Mouse (Mus musculus): ENCODE results near the gene Arhgef17. TPM values are rescaled to one million over a fixed set of nuclear protein-coding genes. Genes with fewer than 3 reads are reported as not detected.

Gene Arhgef17
- polyA plus RNA-seq, 1 experiment from 2014 or later: 22.5 TPM

DNA sequence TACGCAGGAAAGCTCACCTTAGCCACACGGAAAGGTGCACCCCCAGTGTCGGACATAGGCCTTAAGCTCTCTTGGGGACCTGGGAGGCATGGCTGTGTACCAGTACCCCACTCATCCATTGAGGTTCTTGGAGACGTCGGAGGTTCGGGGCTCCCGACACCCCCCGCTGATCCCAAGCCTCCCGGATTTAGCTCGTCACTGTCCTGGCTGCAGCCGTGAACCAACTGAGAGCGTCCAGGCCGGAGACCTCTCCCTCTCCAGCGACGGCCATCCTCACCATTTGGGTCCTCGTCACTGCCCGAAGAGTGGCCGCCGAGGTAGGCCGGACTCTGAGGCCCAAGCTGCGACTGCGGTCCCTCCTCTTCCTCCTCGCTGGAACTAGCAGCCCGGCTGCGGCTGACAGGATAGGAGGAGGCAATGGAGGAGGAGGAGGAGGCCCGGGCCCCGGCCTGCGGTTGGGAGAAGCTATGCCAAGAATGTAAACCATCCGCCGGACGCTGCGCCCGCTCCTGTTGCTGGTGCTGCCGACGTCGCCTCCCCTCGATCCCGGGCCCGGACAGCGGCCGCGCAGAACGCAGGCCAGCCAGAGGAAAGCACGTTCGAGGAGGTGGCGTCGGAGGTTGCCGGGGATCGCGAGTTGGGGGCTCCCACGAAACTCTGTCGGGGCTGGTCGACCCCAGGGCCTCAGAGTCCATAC is 1.1 kb downstream of the Arhgef17 start:
- DNase-seq (peak; percentile 90), ATAC-seq (ENCODE audit: insufficient read depth) (peak; percentile 5; the same call in 1 of the 2 replicates)
- no peak for TF ChIP-seq CTCF (IDR thresholded peaks at IDR 0.05; ENCODE audit: low read depth)
- Histone ChIP-seq H3K9ac (peak overlapping the region; percentile 97), H3K9me3 (ENCODE audit: low read depth, low read length) (no peaks in the 10 kb centered on the region), H3K27me3 (ENCODE audit: insufficient read depth, low read length) (no peaks in the 10 kb centered on the region), H3K36me3 (ENCODE audit: insufficient read depth) (peaks cover 22% of the 10 kb centered on the region), H3K4me1 (ENCODE audit: insufficient read depth) (peaks cover 22% of the 10 kb centered on the region), H3K27ac (ENCODE audit: low read depth) (peak overlapping the region; percentile 100), H3K4me2 (peak overlapping the region; percentile 87), H3K4me3 (ENCODE audit: low read depth, low read length) (peak overlapping the region; percentile 75)
- WGBS: under 1% methylated on average over 53 of the region's 53 CpGs

GRCm38 (mm10) chr7:100929639-100930303 is 2.1 kb downstream of the Arhgef17 start:
- no peak for ATAC-seq (ENCODE audit: insufficient read depth)
- Histone ChIP-seq H3K9me3 (ENCODE audit: low read depth, low read length) (no peaks in the 10 kb centered on the region), H3K27ac (ENCODE audit: low read depth) (no peak overlapping the region), H3K4me1 (ENCODE audit: insufficient read depth) (peaks cover 32% of the 10 kb centered on the region), H3K9ac (peak overlapping the region; percentile 97), H3K36me3 (ENCODE audit: insufficient read depth) (peaks cover 29% of the 10 kb centered on the region), H3K4me3 (ENCODE audit: low read depth, low read length) (peak overlapping the region; percentile 75), H3K27me3 (ENCODE audit: insufficient read depth, low read length) (no peaks in the 10 kb centered on the region), H3K4me2 (peak overlapping the region; percentile 87)
- no peak for DNase-seq
- 40% methylated on average over 19 of the region's 19 CpGs for WGBS
- TF ChIP-seq CTCF (IDR thresholded peaks at IDR 0.05; ENCODE audit: low read depth): no peak

DNA sequence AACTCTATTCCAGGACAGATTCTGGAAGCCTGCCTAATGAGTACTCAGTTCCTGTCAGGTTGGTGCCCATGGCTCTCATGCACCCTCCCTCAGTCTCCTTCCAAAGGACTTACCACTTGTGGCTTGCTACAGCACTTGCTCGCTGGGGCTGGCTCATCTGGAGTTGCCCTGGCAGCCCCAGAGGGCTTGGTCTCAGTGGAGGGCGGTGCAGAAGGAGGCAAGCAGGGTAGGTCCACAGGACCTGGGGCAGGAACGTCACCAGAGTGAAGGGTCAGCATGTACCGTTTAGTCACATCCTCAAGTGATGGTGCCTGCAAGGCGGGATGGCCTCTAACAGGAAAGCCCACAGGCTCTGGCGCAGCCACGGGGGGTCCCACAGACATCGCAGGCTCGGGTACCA is 3.5 kb downstream of the Arhgef17 start:
- Histone ChIP-seq H3K4me3 (ENCODE audit: low read depth, low read length) (peak overlapping the region; percentile 75), H3K36me3 (ENCODE audit: insufficient read depth) (peaks cover 39% of the 10 kb centered on the region), H3K4me2 (peak overlapping the region; percentile 87), H3K27ac (ENCODE audit: low read depth) (no peak overlapping the region), H3K9me3 (ENCODE audit: low read depth, low read length) (no peaks in the 10 kb centered on the region), H3K9ac (peak overlapping the region; percentile 97), H3K4me1 (ENCODE audit: insufficient read depth) (peaks cover 42% of the 10 kb centered on the region), H3K27me3 (ENCODE audit: insufficient read depth, low read length) (no peaks in the 10 kb centered on the region)
- DNase-seq: no peak
- ATAC-seq (ENCODE audit: insufficient read depth): no peak
- WGBS: 15% methylated on average over 9 of the region's 9 CpGs
- TF ChIP-seq CTCF (IDR thresholded peaks at IDR 0.05; ENCODE audit: low read depth): no peak

DNA sequence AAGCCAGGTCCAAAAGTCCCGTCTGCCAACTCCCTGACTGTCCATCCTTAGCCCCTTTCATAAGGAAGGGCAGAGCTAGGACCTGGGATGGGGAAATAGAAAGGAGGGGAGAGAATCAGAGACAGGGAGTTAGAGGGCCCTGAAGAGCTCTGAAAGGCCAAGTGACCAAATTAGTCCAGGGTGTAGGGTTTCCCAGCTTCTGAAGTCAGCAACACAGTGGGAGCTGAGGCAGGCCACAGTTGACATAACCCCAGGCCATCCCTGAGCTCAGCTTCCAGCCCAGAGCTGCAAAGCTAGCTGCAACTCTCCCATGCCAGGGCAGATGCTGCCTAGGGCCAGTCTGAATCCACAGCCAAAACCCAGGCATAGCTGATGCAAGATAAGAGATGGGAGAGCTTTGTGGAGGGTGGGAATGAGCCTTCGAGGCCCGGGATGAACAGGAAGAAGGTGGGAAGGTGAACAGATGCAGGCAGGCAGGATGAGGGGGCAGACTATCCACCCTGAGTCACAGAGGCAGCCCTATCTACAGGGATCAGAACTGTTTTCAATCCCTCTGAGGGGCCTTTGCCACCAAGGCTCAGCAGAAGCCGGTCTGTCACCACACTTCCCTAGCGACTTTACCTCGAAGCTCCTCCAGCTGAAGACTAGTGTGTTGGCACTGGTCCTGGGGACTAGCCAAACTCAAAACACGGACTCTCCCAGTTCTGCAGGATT is 4.5 kb downstream of the Arhgef17 start:
- H3K4me3 ChIP-seq (ENCODE audit: low read depth, low read length): peak overlapping the region; percentile 75
- H3K27ac ChIP-seq (ENCODE audit: low read depth): no peak overlapping the region
- no peak for ATAC-seq (ENCODE audit: insufficient read depth)
- no peak for TF ChIP-seq CTCF (IDR thresholded peaks at IDR 0.05; ENCODE audit: low read depth)
- peak overlapping the region; percentile 97 for H3K9ac ChIP-seq
- H3K9me3 ChIP-seq (ENCODE audit: low read depth, low read length): no peaks in the 10 kb centered on the region
- H3K4me2 ChIP-seq: peak overlapping the region; percentile 87
- DNase-seq: no peak
- peaks cover 52% of the 10 kb centered on the region for H3K4me1 ChIP-seq (ENCODE audit: insufficient read depth)
- no peaks in the 10 kb centered on the region for H3K27me3 ChIP-seq (ENCODE audit: insufficient read depth, low read length)
- WGBS: 3% methylated on average over 7 of the region's 7 CpGs
- peaks cover 50% of the 10 kb centered on the region for H3K36me3 ChIP-seq (ENCODE audit: insufficient read depth)

DNA sequence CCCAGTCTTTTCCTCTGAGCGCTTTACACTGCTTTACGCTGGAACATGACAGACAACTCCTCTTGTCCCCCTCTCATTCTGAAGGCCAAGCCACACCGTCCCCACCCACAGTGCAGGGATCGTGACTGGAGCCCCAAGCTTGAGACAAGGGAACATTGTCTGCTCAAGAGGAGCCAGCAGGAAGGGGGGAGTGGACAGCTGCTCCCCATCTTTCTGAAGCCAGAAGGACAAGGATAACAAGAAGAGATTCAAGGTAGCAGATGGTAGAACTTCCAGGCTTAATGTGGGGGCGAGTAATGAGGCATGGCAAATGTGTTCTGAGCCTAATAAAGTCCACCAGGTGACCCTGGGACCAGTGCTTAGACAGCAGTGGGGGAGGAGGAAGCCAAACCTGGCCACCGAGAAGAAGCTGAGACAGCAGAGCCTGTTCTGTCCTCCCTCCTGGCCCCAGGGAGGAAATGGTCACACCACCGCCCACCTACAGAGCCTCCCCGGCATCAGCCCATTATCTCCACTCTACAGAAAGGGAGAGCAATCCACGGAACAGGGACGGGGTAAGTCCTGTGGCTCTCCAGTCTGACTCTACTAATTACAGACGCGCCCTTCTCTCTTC is 5.5 kb downstream of the Arhgef17 start:
- Histone ChIP-seq H3K9ac (peak overlapping the region; percentile 97), H3K27ac (ENCODE audit: low read depth) (peak overlapping the region; percentile 71; the same call in 1 of the 2 replicates), H3K36me3 (ENCODE audit: insufficient read depth) (peaks cover 60% of the 10 kb centered on the region), H3K27me3 (ENCODE audit: insufficient read depth, low read length) (no peaks in the 10 kb centered on the region), H3K4me3 (ENCODE audit: low read depth, low read length) (peak overlapping the region; percentile 75), H3K4me2 (peak overlapping the region; percentile 87), H3K4me1 (ENCODE audit: insufficient read depth) (peaks cover 56% of the 10 kb centered on the region), H3K9me3 (ENCODE audit: low read depth, low read length) (no peaks in the 10 kb centered on the region)
- DNase-seq (no peak), ATAC-seq (ENCODE audit: insufficient read depth) (no peak)
- TF ChIP-seq CTCF (IDR thresholded peaks at IDR 0.05; ENCODE audit: low read depth): no peak
- WGBS: 10% methylated on average over 12 of the region's 12 CpGs

GRCm38 (mm10) chr7:100924674-100925445 is 7.0 kb downstream of the Arhgef17 start:
- WGBS: 15% methylated on average over 10 of the region's 10 CpGs
- peak overlapping the region; percentile 75 for H3K4me3 ChIP-seq (ENCODE audit: low read depth, low read length)
- ATAC-seq (ENCODE audit: insufficient read depth): peak; percentile 59
- H3K9me3 ChIP-seq (ENCODE audit: low read depth, low read length): no peaks in the 10 kb centered on the region
- peak overlapping the region; percentile 71 for H3K27ac ChIP-seq (ENCODE audit: low read depth)
- H3K27me3 ChIP-seq (ENCODE audit: insufficient read depth, low read length): no peaks in the 10 kb centered on the region
- H3K4me1 ChIP-seq (ENCODE audit: insufficient read depth): peaks cover 62% of the 10 kb centered on the region
- peak; percentile 89 for DNase-seq
- TF ChIP-seq CTCF (IDR thresholded peaks at IDR 0.05; ENCODE audit: low read depth): no peak
- peak overlapping the region; percentile 97 for H3K9ac ChIP-seq
- H3K36me3 ChIP-seq (ENCODE audit: insufficient read depth): peaks cover 67% of the 10 kb centered on the region
- H3K4me2 ChIP-seq: peak overlapping the region; percentile 87
